Mouse (Mus musculus): ENCODE results near the gene Lgals7.
"Not testable (repeated sequence)": the region's sequence is repeated elsewhere in the genome, so short reads cannot be mapped to it uniquely, and the experiment has no call there.

Lgals7 gene

GRCm38 (mm10) chr7:28876099-28876498 is 12.4 kb downstream of the Lgals7 start:
- no peak for DNase-seq (ENCODE audit: low read depth, low spot score)

GRCm38 (mm10) chr7:28877155-28877554 is 13.5 kb downstream of the Lgals7 start:
- no peak for DNase-seq (ENCODE audit: low read depth, low spot score)

- DNase-seq (ENCODE audit: low read depth, low spot score), result no peak
Observed at GRCm38 (mm10) chr7:28877856-28878255, 14.2 kb downstream of the Lgals7 start.

- no peak for DNase-seq (ENCODE audit: low read depth, low spot score)
Observed at GRCm38 (mm10) chr7:28879606-28880005, 16.0 kb downstream of the Lgals7 start.

- no peak for DNase-seq (ENCODE audit: low read depth, low spot score)
Observed at GRCm38 (mm10) chr7:28880554-28880953, 16.9 kb downstream of the Lgals7 start.

GRCm38 (mm10) chr7:28881199-28881598 is 17.5 kb downstream of the Lgals7 start, which contains the start of gene Capn12:
Gene Capn12 (plus strand): TSS chr7:28881422.
- no peak for DNase-seq (ENCODE audit: low read depth, low spot score)

- no peak for DNase-seq (ENCODE audit: low read depth, low spot score)
Observed at GRCm38 (mm10) chr7:28883039-28883438, 19.4 kb downstream of the Lgals7 start.

- not testable (repeated sequence) for DNase-seq (ENCODE audit: low read depth, low spot score)
Observed at GRCm38 (mm10) chr7:28883704-28884103, 20.1 kb downstream of the Lgals7 start.

GRCm38 (mm10) chr7:28886486-28886885 is 22.8 kb downstream of the Lgals7 start:
- peak; percentile 48 for DNase-seq (ENCODE audit: low read depth, low spot score)

- DNase-seq (ENCODE audit: low read depth, low spot score), result no peak
Observed at GRCm38 (mm10) chr7:28888701-28889161, 25.1 kb downstream of the Lgals7 start.

- no peak for DNase-seq (ENCODE audit: low read depth, low spot score)
Observed at GRCm38 (mm10) chr7:28892601-28893000, 28.9 kb downstream of the Lgals7 start.

GRCm38 (mm10) chr7:28893643-28894265 is 30.1 kb downstream of the Lgals7 start:
- peak; percentile 37 for DNase-seq (ENCODE audit: low read depth, low spot score)

GRCm38 (mm10) chr7:28894942-28895341 is 31.3 kb downstream of the Lgals7 start:
- DNase-seq (ENCODE audit: low read depth, low spot score), result no peak

GRCm38 (mm10) chr7:28897661-28898060 is 34.0 kb downstream of the Lgals7 start:
- DNase-seq (ENCODE audit: low read depth, low spot score), result no peak

GRCm38 (mm10) chr7:28899972-28900371 is 36.3 kb downstream of the Lgals7 start:
- DNase-seq (ENCODE audit: low read depth, low spot score), result no peak

- DNase-seq (ENCODE audit: low read depth, low spot score), result no peak
Observed at GRCm38 (mm10) chr7:28901311-28902125, 37.9 kb downstream of the Lgals7 start.

GRCm38 (mm10) chr7:28902180-28902579 is 38.5 kb downstream of the Lgals7 start:
- DNase-seq (ENCODE audit: low read depth, low spot score), result no peak

- no peak for DNase-seq (ENCODE audit: low read depth, low spot score)
Observed at GRCm38 (mm10) chr7:28902809-28903208, 39.2 kb downstream of the Lgals7 start.

GRCm38 (mm10) chr7:28903778-28904177 is 40.1 kb downstream of the Lgals7 start:
- no peak for DNase-seq (ENCODE audit: low read depth, low spot score)

GRCm38 (mm10) chr7:28907195-28907594 is 43.5 kb downstream of the Lgals7 start:
- no peak for DNase-seq (ENCODE audit: low read depth, low spot score)

- no peak for DNase-seq (ENCODE audit: low read depth, low spot score)
Observed at GRCm38 (mm10) chr7:28911632-28912031, 48.0 kb downstream of the Lgals7 start.

- no peak for DNase-seq (ENCODE audit: low read depth, low spot score)
Observed at GRCm38 (mm10) chr7:28913171-28913570, 49.5 kb downstream of the Lgals7 start.
